Mouse (Mus musculus) MEL (cell line): ENCODE data around the gene Psenen.

Experiments
- CHD2 ChIP-seq: IDR thresholded peaks from 2 replicates; pipeline ENCODE4 v1.6.1; 2011; ENCODE audit warnings: low read length, improper control_type of control experiment
- CTCF ChIP-seq, 3 experiments: IDR thresholded peaks in 2 of 3; conservative IDR thresholded peaks in 1 of 3; 2 replicates each; pipeline ENCODE4 v1.5.1; 2011 to 2012; ENCODE audit warnings: low read length in 3 of 3, low read depth in 2 of 3, mild to moderate bottlenecking in 2 of 3, improper control_type of control experiment in 1 of 3, inconsistent platforms in 1 of 3, mixed read lengths in 1 of 3, moderate library complexity in 1 of 3; ENCODE audit not compliant: control insufficient read depth in 1 of 3, insufficient read depth in 1 of 3, poor library complexity in 1 of 3, severe bottlenecking in 1 of 3
- EP300 ChIP-seq, 2 experiments: IDR thresholded peaks; 2 replicates each; pipeline ENCODE4 v1.6.1; 2011; ENCODE audit warnings: improper control_type of control experiment in 2 of 2, low read length in 2 of 2, low read depth in 1 of 2, mild to moderate bottlenecking in 1 of 2
- ETS1 ChIP-seq: IDR thresholded peaks from 2 replicates; pipeline ENCODE4 v1.6.1; 2012; ENCODE audit warnings: low read depth, mild to moderate bottlenecking, inconsistent platforms, low read length, improper control_type of control experiment, moderate library complexity
- KAT2A ChIP-seq: conservative IDR thresholded peaks from 2 replicates; pipeline ENCODE4 v1.6.1; 2012; ENCODE audit warnings: low read depth, low read length, improper control_type of control experiment, inconsistent platforms
- MAX ChIP-seq: IDR thresholded peaks from 2 replicates; pipeline ENCODE4 v1.6.1; 2011; ENCODE audit warnings: low read length, improper control_type of control experiment
- MYC ChIP-seq: IDR thresholded peaks from 2 replicates; pipeline ENCODE4 v1.6.1; 2011; ENCODE audit warnings: low read depth, mild to moderate bottlenecking, low read length, improper control_type of control experiment, moderate library complexity

- TF ChIP-seq ETS1, result no peak
- no peak for TF ChIP-seq MAX
- no peak for TF ChIP-seq CTCF (IDR thresholded peaks at IDR 0.05 in 2 of 3, conservative IDR thresholded peaks at IDR 0.05 in 1 of 3; ENCODE audit: control insufficient read depth in 1 of 3, insufficient read depth in 1 of 3, low read depth in 2 of 3, low read length in 3 of 3, poor library complexity in 1 of 3, severe bottlenecking in 1 of 3)
- TF ChIP-seq EP300 (IDR thresholded peaks at IDR 0.05; ENCODE audit: low read depth in 1 of 2, low read length in 2 of 2), result no peak
- TF ChIP-seq CHD2, result no peak
- no peak for TF ChIP-seq MYC
- TF ChIP-seq KAT2A, result no peak
These were observed 16.5 kb upstream of the Psenen start for GRCm38 (mm10) chr7:30579950-30580349.
